Mouse (Mus musculus) midbrain, embryonic 15.5 days (tissue): ENCODE data around the gene Wif1. TPM values are rescaled to one million over a fixed set of nuclear protein-coding genes. Genes with fewer than 3 reads are reported as not detected.
A peak's percentile ranks its signal among the peaks of the same experiment; 100 is the strongest.

Experiments used
- ATAC-seq: fragments of 200-750 bp; cut with Nextera tagmentation; replicated peaks from 2 replicates; pipeline ENCODE4 v1.8.0; 2017; ENCODE audit warnings: moderate TSS enrichment
- H3K27ac ChIP-seq: fragments of 300-500 bp; sonication (generic); 2 replicates; pipeline ENCODE4 v1.5.1; 2015; ENCODE audit warnings: mild to moderate bottlenecking, inconsistent platforms
- H3K27me3 ChIP-seq: fragments of 300-500 bp; sonication (generic); replicated peaks from 2 replicates; pipeline ENCODE4 v1.6.1; 2015; ENCODE audit warnings: inconsistent platforms
- H3K36me3 ChIP-seq: fragments of 300-500 bp; sonication (generic); replicated peaks from 2 replicates; pipeline ENCODE4 v1.6.1; 2015; ENCODE audit warnings: inconsistent platforms
- H3K4me1 ChIP-seq: fragments of 300-500 bp; sonication (generic); 2 replicates; pipeline ENCODE4 v1.6.1; 2015; ENCODE audit warnings: inconsistent platforms
- H3K4me2 ChIP-seq: fragments of 300-500 bp; sonication (generic); 2 replicates; pipeline ENCODE4 v1.6.1; 2015; ENCODE audit warnings: inconsistent platforms, mild to moderate bottlenecking, moderate library complexity
- H3K4me3 ChIP-seq: fragments of 300-500 bp; sonication (generic); 2 replicates; pipeline ENCODE4 v1.5.1; 2015; ENCODE audit warnings: mild to moderate bottlenecking, inconsistent platforms
- H3K9ac ChIP-seq: fragments of 300-500 bp; sonication (generic); 2 replicates; pipeline ENCODE4 v1.6.1; 2015; ENCODE audit warnings: mild to moderate bottlenecking, inconsistent platforms
- H3K9me3 ChIP-seq: fragments of 300-500 bp; sonication (generic); 2 replicates; pipeline ENCODE4 v1.6.1; 2016; ENCODE audit warnings: inconsistent platforms
- WGBS: fragments of 180-500 bp; shearing (Covaris S2); methylation state at CpG from one replicate; pipeline ENCODE4 v1.1.7; 2015; ENCODE audit warnings: mixed read lengths; 5-methylcytosine and 5-hydroxymethylcytosine counted together
- polyA plus RNA-seq: library from polyadenylated mRNA; unstranded; fragments of >200 nt; fragmentation: Nextera tagmentation; extraction: Ambion mirVana; gene quantifications from 2 replicates; pipeline ENCODE4 v1.2.1, GENCODE M21; 2015

Wif1 gene
- polyA plus RNA-seq, 1 experiment from 2014 or later, result 13.1 TPM

DNA sequence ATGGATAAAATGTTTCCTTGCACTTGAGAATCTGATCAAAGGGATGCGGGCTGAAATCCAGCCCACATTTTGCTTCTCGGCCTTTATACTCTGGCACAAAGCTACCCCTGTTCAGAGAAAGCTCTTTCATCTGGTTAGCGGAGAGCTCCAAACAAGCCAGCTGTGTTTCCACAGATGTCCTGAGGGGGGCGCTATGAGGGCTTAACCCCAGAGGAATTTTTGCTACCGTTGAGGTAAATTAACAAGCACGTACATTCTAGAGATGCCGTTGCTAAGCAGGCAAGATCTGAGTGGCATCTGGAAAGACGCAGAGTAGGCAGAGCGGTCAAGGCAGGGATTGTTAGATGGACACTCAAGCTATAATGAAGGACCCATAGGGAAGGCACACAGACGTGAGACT lies 13.7 kb downstream of the Wif1 start:
- Histone ChIP-seq H3K27ac (no peak overlapping the region), H3K4me1 (no peaks in the 10 kb centered on the region), H3K27me3 (no peaks in the 10 kb centered on the region), H3K4me2 (no peak overlapping the region), H3K9ac (no peak overlapping the region), H3K9me3 (no peaks in the 10 kb centered on the region), H3K4me3 (no peak overlapping the region), H3K36me3 (no peaks in the 10 kb centered on the region)
- ATAC-seq, result no peak
- WGBS, result 76% methylated on average over 10 of the region's 10 CpGs

DNA sequence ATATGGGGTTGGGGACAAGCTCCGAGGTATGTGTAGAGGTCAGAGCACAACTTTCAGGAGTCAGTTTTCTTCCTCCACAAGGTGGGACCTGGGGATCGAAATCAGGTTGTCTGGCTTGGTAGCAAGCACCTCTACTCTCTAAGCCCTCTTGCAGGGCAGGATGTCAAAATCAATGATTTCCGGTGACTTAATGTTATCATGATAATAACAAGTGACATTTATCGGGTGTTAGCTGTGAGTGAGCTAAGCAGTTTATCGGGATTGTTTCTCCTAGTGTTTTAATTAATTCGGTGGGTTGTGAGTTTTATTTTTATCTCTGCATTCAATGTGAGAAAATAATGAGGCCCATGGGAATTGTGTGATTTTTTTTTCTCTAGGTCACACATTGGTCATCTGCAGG lies 18.3 kb downstream of the Wif1 start:
- Histone ChIP-seq H3K4me2 (no peak overlapping the region), H3K27me3 (no peaks in the 10 kb centered on the region), H3K9me3 (no peaks in the 10 kb centered on the region), H3K4me3 (no peak overlapping the region), H3K4me1 (peaks cover 15% of the 10 kb centered on the region), H3K36me3 (no peaks in the 10 kb centered on the region), H3K27ac (no peak overlapping the region), H3K9ac (no peak overlapping the region)
- WGBS, result 81% methylated on average over 6 of the region's 6 CpGs
- ATAC-seq, result no peak

DNA sequence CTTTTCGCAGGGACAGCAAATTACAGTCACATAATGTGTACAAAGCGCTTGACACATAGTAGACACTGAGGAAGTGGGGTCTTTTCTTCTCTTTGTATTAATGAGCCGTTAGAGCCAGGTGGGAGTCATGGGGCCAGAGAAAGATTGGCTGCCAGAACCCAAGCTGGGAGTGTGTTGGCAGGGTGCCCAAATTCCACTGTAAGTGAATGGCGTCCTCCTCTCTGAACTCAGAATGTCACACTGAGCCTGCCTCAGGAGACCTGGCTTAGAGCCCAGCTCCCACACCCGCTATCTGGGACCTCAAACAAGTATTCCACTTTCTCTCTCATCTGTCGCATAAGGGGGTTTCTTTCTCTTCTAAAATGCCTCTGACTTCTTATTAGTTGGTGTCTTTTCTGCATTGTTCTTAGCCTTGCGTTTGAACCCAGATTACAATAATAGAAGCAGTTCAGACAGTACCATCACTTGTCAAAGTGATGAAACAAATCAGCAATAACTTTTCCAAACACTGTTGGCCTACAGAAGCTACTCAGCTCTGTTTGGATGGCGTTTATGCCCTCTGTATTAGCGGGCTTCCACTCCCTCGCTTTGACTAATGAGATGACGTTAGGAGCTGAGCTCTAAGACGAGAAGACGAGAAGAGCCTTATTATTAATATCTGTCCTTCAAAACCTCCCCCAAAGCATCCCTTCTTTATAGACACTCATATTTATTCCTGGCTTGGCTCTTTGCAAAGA lies 21.9 kb downstream of the Wif1 start:
- no peaks in the 10 kb centered on the region for H3K9me3 ChIP-seq
- no peaks in the 10 kb centered on the region for H3K36me3 ChIP-seq
- no peak overlapping the region for H3K9ac ChIP-seq
- H3K27ac ChIP-seq, result 0 out of 2 replicates have a peak overlapping the region, but pooled peaks have one; percentile 7
- WGBS, result 23% methylated on average over 13 of the region's 13 CpGs
- peak overlapping the region; percentile 14; the same call in 1 of the 2 replicates for H3K4me2 ChIP-seq
- no peaks in the 10 kb centered on the region for H3K27me3 ChIP-seq
- H3K4me1 ChIP-seq, result peaks cover 15% of the 10 kb centered on the region
- peak; percentile 83 for ATAC-seq
- no peak overlapping the region for H3K4me3 ChIP-seq

DNA sequence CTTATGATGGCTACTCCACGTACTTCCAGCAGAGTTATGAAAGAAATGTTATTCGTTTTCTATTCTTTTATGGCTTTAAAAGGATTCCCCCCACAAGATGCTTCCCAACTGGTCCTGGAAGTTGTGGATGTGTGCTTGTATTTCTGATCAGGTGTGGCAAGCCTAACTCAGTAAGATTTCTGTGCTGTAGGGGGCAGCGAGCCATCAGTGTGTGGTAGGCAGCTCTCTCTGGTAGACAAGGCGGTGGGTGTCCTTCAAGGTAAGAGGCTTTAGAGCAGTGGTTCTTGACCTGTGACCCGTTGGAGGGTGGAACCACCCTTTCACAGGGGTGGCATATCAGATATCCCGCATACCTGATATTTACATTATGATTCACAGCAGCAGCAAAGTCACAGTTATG lies 23.1 kb downstream of the Wif1 start:
- H3K9ac ChIP-seq, result no peak overlapping the region
- no peak for ATAC-seq
- peaks cover 15% of the 10 kb centered on the region for H3K4me1 ChIP-seq
- no peak overlapping the region for H3K27ac ChIP-seq
- WGBS, result 81% methylated on average over 6 of the region's 6 CpGs
- no peak overlapping the region for H3K4me2 ChIP-seq
- no peaks in the 10 kb centered on the region for H3K27me3 ChIP-seq
- H3K36me3 ChIP-seq, result no peaks in the 10 kb centered on the region
- no peaks in the 10 kb centered on the region for H3K9me3 ChIP-seq
- no peak overlapping the region for H3K4me3 ChIP-seq

DNA sequence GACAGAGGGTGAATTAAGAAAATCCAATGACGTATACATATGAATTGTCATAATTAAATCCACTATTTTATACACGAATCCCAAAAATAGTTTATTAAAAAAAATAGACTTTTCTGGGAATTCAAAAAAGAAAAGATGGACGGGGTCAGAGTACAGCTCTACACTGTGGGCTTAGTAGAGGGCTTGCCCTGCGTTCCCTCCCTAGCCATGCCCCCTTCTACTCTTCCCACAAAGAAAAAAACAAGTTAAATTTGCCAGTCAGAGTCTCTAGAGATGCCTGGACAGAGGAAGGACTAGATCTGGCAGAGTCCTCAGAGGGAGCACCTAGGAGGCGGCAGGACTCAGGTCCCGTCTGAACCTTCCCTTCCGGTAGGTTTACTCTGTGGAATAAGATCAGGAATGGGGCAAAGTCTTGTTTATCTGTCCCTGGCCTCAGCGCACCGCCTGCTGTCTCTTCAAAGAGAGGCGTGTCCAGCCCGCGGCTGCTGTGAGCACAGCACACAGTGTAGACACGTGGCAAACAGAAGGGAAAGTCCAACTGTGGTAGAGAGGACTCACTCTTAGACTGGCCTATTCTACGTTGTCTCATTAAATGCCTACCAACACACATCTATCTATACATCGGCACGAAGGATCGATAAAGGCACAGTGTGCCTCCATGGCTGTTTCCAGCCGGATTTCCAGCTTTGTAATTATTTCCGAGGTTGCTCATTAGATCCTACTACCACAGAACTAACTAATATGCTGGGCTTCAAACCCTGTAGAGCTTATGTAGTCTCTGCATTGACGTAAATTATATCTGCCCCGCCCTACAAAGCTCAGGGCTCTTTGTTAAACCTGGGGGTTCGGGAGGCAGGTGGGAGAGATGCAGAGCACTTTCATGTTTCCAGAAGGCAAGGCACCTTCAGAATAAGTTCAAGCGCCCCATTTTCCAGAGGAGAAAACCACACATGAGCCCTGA lies 25.6 kb downstream of the Wif1 start:
- Histone ChIP-seq H3K4me2 (no peak overlapping the region), H3K36me3 (no peaks in the 10 kb centered on the region), H3K27ac (no peak overlapping the region), H3K4me1 (peaks cover 15% of the 10 kb centered on the region), H3K4me3 (no peak overlapping the region), H3K27me3 (no peaks in the 10 kb centered on the region), H3K9me3 (no peaks in the 10 kb centered on the region), H3K9ac (no peak overlapping the region)
- 82% methylated on average over 23 of the region's 23 CpGs for WGBS
- ATAC-seq, result no peak

DNA sequence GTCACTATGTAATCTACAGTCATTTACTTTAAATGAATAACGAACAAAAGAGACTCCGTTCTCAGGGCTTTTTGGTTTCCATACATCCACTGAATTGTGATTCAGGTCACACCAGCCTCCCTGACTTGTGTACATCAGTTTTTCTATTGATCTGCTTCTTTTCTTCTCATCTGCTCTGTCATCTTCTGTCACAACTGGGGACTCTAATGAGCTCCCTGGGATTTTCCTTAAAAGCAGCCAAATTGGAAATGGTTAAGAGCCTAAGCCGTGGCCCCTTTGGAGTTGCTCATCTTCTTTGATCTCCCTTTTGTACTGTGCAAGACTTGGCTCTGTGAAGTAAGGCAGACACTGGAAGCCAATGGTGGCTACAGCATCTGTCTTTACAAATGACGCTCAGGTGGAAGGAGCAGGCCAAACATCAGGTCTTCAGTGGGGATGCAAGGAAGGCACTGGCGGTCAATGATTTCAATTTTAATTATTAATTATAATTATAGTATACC lies 27.6 kb downstream of the Wif1 start:
- Histone ChIP-seq H3K4me2 (no peak overlapping the region), H3K9me3 (no peaks in the 10 kb centered on the region), H3K27ac (no peak overlapping the region), H3K4me1 (0 out of 2 replicates have a peak, but pooled peaks cover 2% of the 10 kb centered on the region), H3K27me3 (no peaks in the 10 kb centered on the region), H3K4me3 (no peak overlapping the region), H3K9ac (no peak overlapping the region), H3K36me3 (no peaks in the 10 kb centered on the region)
- 53% methylated on average over 5 of the region's 5 CpGs for WGBS
- peak; percentile 58; the same call in 1 of the 2 replicates for ATAC-seq

DNA sequence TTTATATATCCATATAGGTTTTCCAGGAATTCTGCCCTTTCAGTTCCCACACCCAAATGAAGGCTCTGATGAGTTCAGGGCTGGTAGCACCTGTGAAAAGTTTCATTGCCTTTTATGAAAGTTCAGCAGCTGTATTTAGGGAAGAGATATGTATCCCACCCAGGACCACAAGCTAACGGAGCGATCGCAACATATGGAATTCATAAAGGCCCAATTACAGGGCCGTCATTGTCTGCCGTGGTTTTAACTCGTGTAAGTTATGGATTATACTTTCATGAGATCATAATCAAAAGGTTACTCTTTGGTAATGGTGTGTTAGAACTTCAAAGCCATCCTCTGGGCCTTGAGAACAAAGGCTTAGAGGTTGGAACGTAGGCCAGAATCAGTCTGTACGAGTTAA lies 28.9 kb downstream of the Wif1 start:
- no peaks in the 10 kb centered on the region for H3K4me1 ChIP-seq
- H3K4me3 ChIP-seq, result no peak overlapping the region
- no peaks in the 10 kb centered on the region for H3K27me3 ChIP-seq
- no peak overlapping the region for H3K4me2 ChIP-seq
- no peak overlapping the region for H3K27ac ChIP-seq
- no peak overlapping the region for H3K9ac ChIP-seq
- WGBS, result 69% methylated on average over 8 of the region's 8 CpGs
- no peaks in the 10 kb centered on the region for H3K36me3 ChIP-seq
- no peaks in the 10 kb centered on the region for H3K9me3 ChIP-seq
- ATAC-seq, result no peak

DNA sequence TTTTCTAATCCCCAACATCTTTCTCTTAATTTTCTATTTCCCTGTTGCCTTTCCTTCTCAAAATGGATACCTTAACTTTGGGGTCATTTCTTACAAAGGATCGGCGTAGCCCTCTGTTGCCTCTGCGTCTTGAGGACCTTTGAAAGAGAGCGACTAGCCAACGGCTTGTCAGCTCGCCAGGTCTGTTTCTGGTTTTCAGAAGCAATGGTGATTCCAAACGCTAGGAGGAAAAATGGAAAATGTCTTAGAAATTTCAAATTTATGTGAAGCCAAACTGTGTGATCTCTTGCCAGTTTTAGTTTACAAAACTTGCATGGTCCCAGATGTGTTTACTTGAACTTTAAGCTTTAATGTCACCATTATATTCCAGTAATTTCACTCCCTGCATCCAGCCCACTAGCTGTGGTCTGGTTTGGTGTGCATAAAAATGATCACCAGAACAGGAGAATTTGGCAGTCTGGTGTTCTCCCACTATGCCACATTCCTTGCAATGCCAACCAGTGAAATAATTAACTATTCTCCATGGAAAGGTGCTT lies 33.7 kb downstream of the Wif1 start:
- no peak overlapping the region for H3K9ac ChIP-seq
- H3K27me3 ChIP-seq, result no peaks in the 10 kb centered on the region
- H3K4me2 ChIP-seq, result no peak overlapping the region
- no peaks in the 10 kb centered on the region for H3K36me3 ChIP-seq
- no peaks in the 10 kb centered on the region for H3K9me3 ChIP-seq
- no peak overlapping the region for H3K4me3 ChIP-seq
- H3K27ac ChIP-seq, result no peak overlapping the region
- ATAC-seq, result no peak
- no peaks in the 10 kb centered on the region for H3K4me1 ChIP-seq
- 88% methylated on average over 7 of the region's 7 CpGs for WGBS

DNA sequence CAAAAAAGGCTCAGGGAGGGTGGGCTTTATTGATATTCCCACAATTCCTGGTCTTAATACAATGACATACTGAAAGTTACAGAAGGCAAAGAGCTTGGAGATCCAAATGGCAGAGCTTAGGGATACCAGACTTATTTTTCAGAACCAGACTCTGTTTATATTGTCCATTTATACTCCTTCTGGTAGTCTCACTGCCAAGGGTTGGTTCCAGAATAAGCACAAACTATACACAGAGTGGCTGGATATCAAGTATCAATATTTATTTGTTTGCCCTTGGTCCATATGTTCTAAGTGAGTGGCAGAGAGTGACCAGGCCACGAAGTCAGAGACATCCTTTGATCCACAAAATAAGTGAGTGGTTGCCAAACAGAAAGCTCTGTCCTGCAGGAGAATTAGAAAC lies 34.2 kb downstream of the Wif1 start:
- Histone ChIP-seq H3K4me3 (no peak overlapping the region), H3K36me3 (no peaks in the 10 kb centered on the region), H3K4me2 (no peak overlapping the region)

DNA sequence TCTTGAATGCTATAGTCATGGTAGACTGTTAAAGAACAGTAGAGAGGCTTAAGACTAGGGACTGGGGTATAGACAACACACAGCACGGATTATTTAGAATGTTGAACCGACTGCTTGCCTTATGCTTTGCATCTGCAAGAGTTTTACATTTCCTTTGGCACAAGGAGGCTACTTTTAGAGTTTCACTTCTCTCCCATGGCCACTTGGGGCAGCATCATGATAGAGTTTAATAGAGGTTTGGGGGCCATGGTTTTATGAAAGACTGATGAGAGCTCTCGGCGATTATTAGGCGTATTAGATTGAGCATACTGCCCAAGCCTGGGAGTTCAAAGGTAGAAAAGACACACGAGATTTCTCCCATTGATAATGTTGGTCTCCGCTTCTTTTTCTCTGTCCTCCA lies 37.0 kb downstream of the Wif1 start:
- Histone ChIP-seq H3K36me3 (no peaks in the 10 kb centered on the region), H3K9me3 (no peaks in the 10 kb centered on the region), H3K27me3 (no peaks in the 10 kb centered on the region), H3K4me1 (no peaks in the 10 kb centered on the region), H3K9ac (no peak overlapping the region), H3K4me2 (no peak overlapping the region), H3K4me3 (no peak overlapping the region), H3K27ac (no peak overlapping the region)
- 73% methylated on average over 7 of the region's 7 CpGs for WGBS
- ATAC-seq, result no peak

More for the DNA sequence above, 34.2 kb downstream of the Wif1 start:
- no peak overlapping the region for H3K27ac ChIP-seq
- H3K27me3 ChIP-seq, result no peaks in the 10 kb centered on the region
- no peak overlapping the region for H3K9ac ChIP-seq
- no peaks in the 10 kb centered on the region for H3K4me1 ChIP-seq
- ATAC-seq, result no peak
- 60% methylated on average over 1 of the region's 1 CpGs for WGBS
- H3K9me3 ChIP-seq, result no peaks in the 10 kb centered on the region

DNA sequence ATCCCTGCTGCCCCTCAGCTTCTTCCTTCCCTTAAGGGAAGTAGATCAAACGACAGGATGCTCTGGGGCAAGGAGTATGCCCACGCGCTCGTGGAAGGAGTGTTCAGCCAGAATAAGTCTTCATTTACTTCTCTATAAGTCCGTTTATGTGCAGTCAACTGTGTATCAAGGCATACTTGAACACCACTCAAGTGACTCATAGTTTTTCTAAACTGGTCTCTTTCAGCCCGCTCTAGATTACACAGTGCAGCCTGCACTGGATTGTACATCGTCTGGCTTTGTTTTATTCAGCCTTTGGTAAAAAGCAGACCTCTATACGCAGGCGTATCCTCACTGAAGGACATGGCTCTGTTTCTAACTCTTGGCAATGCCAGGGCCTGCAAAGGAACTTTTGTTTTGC lies 46.7 kb downstream of the Wif1 start:
- no peak for ATAC-seq
- H3K9ac ChIP-seq, result no peak overlapping the region
- H3K27me3 ChIP-seq, result no peaks in the 10 kb centered on the region
- H3K9me3 ChIP-seq, result no peaks in the 10 kb centered on the region
- H3K4me1 ChIP-seq, result no peaks in the 10 kb centered on the region
- no peaks in the 10 kb centered on the region for H3K36me3 ChIP-seq
- no peak overlapping the region for H3K27ac ChIP-seq
- 80% methylated on average over 9 of the region's 9 CpGs for WGBS
- no peak overlapping the region for H3K4me3 ChIP-seq
- H3K4me2 ChIP-seq, result no peak overlapping the region

DNA sequence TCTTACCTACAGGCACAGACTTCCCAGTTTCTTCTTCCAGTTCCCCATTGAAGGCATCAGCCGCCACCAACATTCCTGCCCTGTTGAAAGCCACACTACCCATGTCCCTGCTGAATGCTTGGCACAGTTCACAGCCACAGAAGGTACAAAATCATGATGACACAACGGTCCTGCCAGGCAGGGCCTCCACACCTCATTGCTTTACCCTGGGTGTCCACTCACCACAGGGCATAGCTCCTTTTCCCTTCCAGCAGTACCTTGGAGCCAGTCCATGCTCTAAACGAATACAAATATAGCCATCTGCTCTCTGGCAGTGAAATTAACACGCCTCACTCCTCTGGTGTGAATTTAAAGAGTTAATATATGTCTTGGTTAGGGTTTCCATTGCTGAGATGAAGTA lies 49.1 kb downstream of the Wif1 start:
- WGBS, result 88% methylated on average over 4 of the region's 4 CpGs

More for the DNA sequence above, 49.1 kb downstream of the Wif1 start:
- Histone ChIP-seq H3K27ac (no peak overlapping the region), H3K36me3 (no peaks in the 10 kb centered on the region), H3K4me2 (no peak overlapping the region), H3K4me3 (no peak overlapping the region), H3K27me3 (no peaks in the 10 kb centered on the region), H3K9me3 (no peaks in the 10 kb centered on the region), H3K9ac (no peak overlapping the region), H3K4me1 (no peaks in the 10 kb centered on the region)
- ATAC-seq, result no peak
